Mouse (Mus musculus): ENCODE measurements around the gene Hist1h3i.
"Not testable (repeated sequence)": the region's sequence is repeated elsewhere in the genome, so short reads cannot be mapped to it uniquely, and the experiment has no call there.

Hist1h3i gene

GRCm38 (mm10) chr13:21783255-21783617 is at the start of gene Hist1h3i:
Gene Hist1h3i, minus strand, starts transcription at chr13:21783370.
- peak; percentile 42 for DNase-seq

GRCm38 (mm10) chr13:21831418-21832394 is 48.5 kb upstream of the Hist1h3i start, which contains the start of gene Hist1h4n:
Gene Hist1h4n, minus strand, starts transcription at chr13:21832196.
- DNase-seq, result peak; percentile 19

GRCm38 (mm10) chr13:21830344-21830743 is 47.2 kb upstream of the Hist1h3i start:
- no peak for DNase-seq

GRCm38 (mm10) chr13:21828511-21828910 is 45.3 kb upstream of the Hist1h3i start:
- DNase-seq, result no peak

GRCm38 (mm10) chr13:21820082-21820890 is 37.1 kb upstream of the Hist1h3i start:
- not testable (repeated sequence) for DNase-seq

GRCm38 (mm10) chr13:21812092-21812491 is 28.9 kb upstream of the Hist1h3i start:
- DNase-seq, result not testable (repeated sequence)

- DNase-seq, result peak; percentile 47
These were observed 28.4 kb upstream of the Hist1h3i start, which contains the start of gene Hist1h4m for GRCm38 (mm10) chr13:21811539-21811938. Gene Hist1h4m, plus strand, starts transcription at chr13:21811746.

GRCm38 (mm10) chr13:21811074-21811473 is 27.9 kb upstream of the Hist1h3i start:
- not testable (repeated sequence) for DNase-seq

- DNase-seq, result not testable (repeated sequence)
These were observed 26.9 kb upstream of the Hist1h3i start, which contains the start of the genes Hist1h2bq and Hist1h2ao for GRCm38 (mm10) chr13:21810073-21810472. Gene Hist1h2bq, minus strand, starts transcription at chr13:21810197. Gene Hist1h2ao, plus strand, starts transcription at chr13:21810465.

- DNase-seq, result not testable (repeated sequence)
These were observed 19.9 kb upstream of the Hist1h3i start for GRCm38 (mm10) chr13:21803058-21803457.

- DNase-seq, result not testable (repeated sequence)
These were observed 14.0 kb upstream of the Hist1h3i start for GRCm38 (mm10) chr13:21797163-21797562.

- no peak for DNase-seq
These were observed 12.4 kb upstream of the Hist1h3i start for GRCm38 (mm10) chr13:21795584-21795983.

- no peak for DNase-seq
These were observed 7.6 kb upstream of the Hist1h3i start for GRCm38 (mm10) chr13:21790601-21791283.

GRCm38 (mm10) chr13:21789925-21790324 is 6.8 kb upstream of the Hist1h3i start:
- no peak for DNase-seq

- DNase-seq, result no peak
These were observed 4.8 kb upstream of the Hist1h3i start for GRCm38 (mm10) chr13:21787760-21788593.

GRCm38 (mm10) chr13:21786899-21787629 is 3.9 kb upstream of the Hist1h3i start, which contains the start of the genes Hist1h2an and Hist1h2bp:
Gene Hist1h2an, minus strand, starts transcription at chr13:21787218.
Gene Hist1h2bp, plus strand, starts transcription at chr13:21787461.
- DNase-seq, result peak; percentile 90

- DNase-seq, result no peak
These were observed 3.2 kb upstream of the Hist1h3i start for GRCm38 (mm10) chr13:21786189-21786898.

- no peak for DNase-seq
These were observed 1.1 kb upstream of the Hist1h3i start for GRCm38 (mm10) chr13:21784311-21784710.

GRCm38 (mm10) chr13:21783734-21784161 is 578 bp upstream of the Hist1h3i start:
- no peak for DNase-seq
